Mouse (Mus musculus) ES-Bruce4 (cell line): ENCODE results near the gene Pbsn. TPM values are rescaled to one million over a fixed set of nuclear protein-coding genes. Genes with fewer than 3 reads are reported as not detected.

Experiments
- H3K27ac ChIP-seq: 2 replicates; pipeline ENCODE4 v1.5.1; 2012; ENCODE audit warnings: low read length, inconsistent platforms; ENCODE audit not compliant: insufficient read depth
- H3K27me3 ChIP-seq: 2 replicates; pipeline ENCODE4 v1.6.1; 2012; ENCODE audit warnings: mild to moderate bottlenecking, low read length, inconsistent platforms; ENCODE audit not compliant: control insufficient read depth, poor library complexity, insufficient read depth, severe bottlenecking
- H3K36me3 ChIP-seq: 2 replicates; pipeline ENCODE4 v1.6.1; 2012; ENCODE audit warnings: inconsistent platforms, mild to moderate bottlenecking, low read length, moderate library complexity; ENCODE audit not compliant: control insufficient read depth, poor library complexity, insufficient read depth, severe bottlenecking
- H3K4me1 ChIP-seq: one replicate; pipeline ENCODE4 v1.8.1; 2011; ENCODE audit warnings: low read length; ENCODE audit not compliant: control insufficient read depth, insufficient read depth
- H3K4me3 ChIP-seq: 2 replicates; pipeline ENCODE4 v1.5.1; 2011; ENCODE audit warnings: low read depth, mild to moderate bottlenecking, low read length
- H3K9ac ChIP-seq: 2 replicates; pipeline ENCODE4 v1.6.1; 2012; ENCODE audit warnings: low read depth, mild to moderate bottlenecking, inconsistent platforms; ENCODE audit not compliant: poor library complexity, severe bottlenecking
- H3K9me3 ChIP-seq: replicated peaks from 2 replicates; pipeline ENCODE4 v1.6.1; 2012; ENCODE audit warnings: mild to moderate bottlenecking, low read length, inconsistent platforms; ENCODE audit not compliant: control insufficient read depth, poor library complexity, insufficient read depth, severe bottlenecking
- CTCF ChIP-seq: IDR thresholded peaks from one replicate; pipeline ENCODE4 v1.8.1; 2011; ENCODE audit warnings: low read depth, low read length
- EP300 ChIP-seq: IDR thresholded peaks from 2 replicates; pipeline ENCODE4 v1.6.1; 2011; ENCODE audit warnings: low read depth, low read length; ENCODE audit not compliant: insufficient read depth
- POLR2A ChIP-seq: IDR thresholded peaks from one replicate; pipeline ENCODE4 v1.8.1; 2011; ENCODE audit warnings: low read length; ENCODE audit not compliant: insufficient read depth
- polyA plus RNA-seq: library from polyadenylated mRNA; stranded (reverse); fragments of >200 nt; gene quantifications from 2 replicates; pipeline ENCODE4 v1.2.4, GENCODE M21; 2011; ENCODE audit warnings: low read depth; ENCODE audit not compliant: missing spikeins, insufficient read depth, insufficient read length

Gene Pbsn
- polyA plus RNA-seq, 1 experiment = not detected

GRCm38 (mm10) chrX:77795858-77796174, 57.6 kb downstream of the Pbsn start:
- Histone ChIP-seq H3K27me3 (no peaks in the 10 kb centered on the region), H3K36me3 (no peaks in the 10 kb centered on the region), H3K4me3 (peak overlapping the region; percentile 91), H3K27ac (peak overlapping the region; percentile 76), H3K9ac (peak overlapping the region; percentile 77), H3K4me1 (no peaks in the 10 kb centered on the region), H3K9me3 (no peaks in the 10 kb centered on the region)
- TF ChIP-seq POLR2A = peak; percentile 7
- TF ChIP-seq CTCF = no peak
- TF ChIP-seq EP300 = no peak

- no peak overlapping the region for H3K27ac ChIP-seq
- H3K9me3 ChIP-seq = no peaks in the 10 kb centered on the region
- H3K4me1 ChIP-seq = no peaks in the 10 kb centered on the region
- H3K4me3 ChIP-seq = peak overlapping the region; percentile 91
- TF ChIP-seq EP300 (no peak), POLR2A (no peak), CTCF (no peak)
- H3K9ac ChIP-seq = peak overlapping the region; percentile 77
- H3K36me3 ChIP-seq = no peaks in the 10 kb centered on the region
- H3K27me3 ChIP-seq = no peaks in the 10 kb centered on the region
Measured at GRCm38 (mm10) chrX:77794962-77795857, 58.2 kb downstream of the Pbsn start.

DNA sequence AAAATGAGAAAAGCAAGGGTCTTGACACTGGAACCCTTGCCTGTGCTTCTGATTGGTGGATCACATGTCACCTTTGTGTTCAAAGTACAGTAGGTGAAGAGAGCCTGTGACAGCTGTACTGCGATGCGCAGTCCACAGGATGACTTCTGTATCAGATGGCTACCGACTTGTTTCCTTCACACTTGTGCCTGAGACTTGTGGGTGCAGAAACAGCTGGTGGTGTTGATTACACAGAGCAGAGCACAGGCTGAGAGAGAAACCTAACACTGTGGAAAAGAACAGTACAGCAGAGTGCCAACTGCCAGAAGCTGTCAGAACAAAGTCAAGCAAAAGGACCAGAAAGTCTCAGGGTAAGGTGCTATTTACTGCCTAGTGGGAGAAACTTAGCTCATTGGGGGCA, 64.7 kb downstream of the Pbsn start:
- Histone ChIP-seq H3K9ac (no peak overlapping the region), H3K4me3 (no peak overlapping the region), H3K36me3 (no peaks in the 10 kb centered on the region; the same call in 1 of the 2 replicates), H3K27me3 (no peaks in the 10 kb centered on the region), H3K27ac (no peak overlapping the region), H3K9me3 (no peaks in the 10 kb centered on the region), H3K4me1 (no peaks in the 10 kb centered on the region)
- no peak for TF ChIP-seq CTCF
- no peak for TF ChIP-seq POLR2A
- no peak for TF ChIP-seq EP300

Other genes with a start within 250 kb of the Pbsn start
- 20.6 and 21.5 TPM in 2 replicates for gene Prkx, start 57.3 kb downstream of the Pbsn start, polyA plus RNA-seq
- not detected in 2 replicates for gene Gm14744, start 11.1 kb upstream of the Pbsn start, polyA plus RNA-seq
- not detected in 2 replicates for gene 5430402E10Rik, start 71.4 kb upstream of the Pbsn start, polyA plus RNA-seq
- gene Obp1a, start 237.8 kb upstream of the Pbsn start, polyA plus RNA-seq = not detected in 2 replicates